Mouse (Mus musculus) frontal cortex, postnatal 25 days (tissue): ENCODE results near the gene Dhfr.

ENCODE experiments used
- DNase-seq, 2 experiments: peaks; one replicate each; pipeline ENCODE4 v3.0.0; 2022; ENCODE audit warnings: low spot score in 2 of 2

Gene Dhfr

DNA sequence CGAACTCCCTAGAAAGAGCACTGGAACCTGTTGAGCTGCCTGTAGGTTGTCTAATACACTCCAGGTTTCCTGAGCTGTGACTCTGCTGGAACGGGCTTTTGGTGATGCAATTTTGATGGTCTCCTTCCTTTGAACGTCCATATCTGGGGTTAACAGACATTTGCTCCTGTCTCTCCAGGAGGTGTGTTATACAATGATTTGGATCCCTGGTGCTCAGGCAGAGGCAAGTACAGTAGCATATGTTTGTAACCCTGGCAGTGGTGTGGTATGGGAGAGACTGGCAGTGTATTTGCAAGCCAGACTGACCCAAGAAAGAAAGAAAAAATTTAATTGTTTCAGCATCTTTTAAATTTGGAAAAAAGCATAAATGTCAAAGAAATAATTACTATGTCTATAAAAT lies 32.8 kb downstream of the Dhfr start:
- no peak for DNase-seq

- DNase-seq = no peak
Measured at GRCm38 (mm10) chr13:92393047-92393661, 38.6 kb downstream of the Dhfr start.

GRCm38 (mm10) chr13:92398491-92399384 lies 44.2 kb downstream of the Dhfr start:
- DNase-seq = no peak

GRCm38 (mm10) chr13:92402063-92402462 lies 47.5 kb downstream of the Dhfr start:
- no peak for DNase-seq

DNA sequence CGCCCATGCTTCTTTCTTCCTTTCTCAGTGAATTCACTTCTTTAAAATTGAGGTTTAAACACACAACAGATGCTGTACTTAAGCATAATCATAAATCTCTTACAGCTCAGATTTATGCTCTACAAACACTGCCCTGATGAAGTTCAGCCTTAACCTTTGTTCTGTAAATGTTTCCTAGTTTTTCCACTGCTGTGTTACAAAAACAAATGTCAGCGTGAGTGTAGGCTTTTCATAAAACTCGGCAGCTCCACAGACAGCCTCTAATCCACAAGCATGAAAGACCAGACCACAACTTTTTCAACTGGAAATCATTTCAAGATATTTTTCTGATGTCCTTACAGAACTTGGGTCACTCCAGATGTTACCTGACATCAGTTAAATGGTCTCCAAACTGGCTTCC lies 49.0 kb downstream of the Dhfr start:
- no peak for DNase-seq

DNA sequence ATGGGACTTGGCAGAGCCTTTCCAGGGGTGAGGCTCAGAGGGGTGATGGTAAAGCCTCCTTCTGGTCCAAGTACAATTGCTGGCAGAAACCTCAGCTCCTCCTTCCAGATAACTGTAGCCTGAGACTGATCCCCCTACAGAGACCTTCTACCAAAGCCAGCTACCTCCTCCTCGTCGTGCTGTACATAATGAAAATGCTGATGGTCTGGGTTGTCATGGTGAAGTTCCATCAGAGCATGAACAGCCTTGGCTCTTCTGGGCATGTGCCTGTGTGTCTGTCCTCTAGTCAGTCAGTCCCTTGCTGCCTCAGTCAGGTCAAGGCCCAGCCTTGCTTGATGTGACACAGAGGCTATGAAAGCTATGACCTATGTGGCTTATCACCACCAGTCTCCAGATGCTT lies 56.0 kb downstream of the Dhfr start:
- DNase-seq = no peak

DNA sequence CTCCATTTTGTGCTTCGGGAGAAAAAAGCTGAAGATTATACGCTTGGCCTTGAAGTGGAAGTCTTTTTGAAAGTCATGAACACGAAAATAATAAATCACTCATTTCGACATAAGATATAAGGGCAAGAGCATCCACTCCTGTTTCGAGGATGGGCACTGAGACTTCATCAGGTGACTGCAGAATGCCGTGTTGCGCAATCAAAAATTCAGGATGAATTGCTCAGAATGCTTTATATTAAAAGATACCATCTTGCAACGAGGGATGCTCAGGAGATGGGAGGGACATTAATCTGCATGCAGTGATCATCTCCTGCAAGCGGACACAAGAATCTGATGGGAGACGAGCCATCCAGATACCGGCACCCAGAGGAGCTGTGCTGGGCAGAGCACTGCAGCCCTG lies 65.1 kb downstream of the Dhfr start:
- DNase-seq = no peak

GRCm38 (mm10) chr13:92423711-92424110 lies 69.2 kb downstream of the Dhfr start:
- no peak for DNase-seq

DNA sequence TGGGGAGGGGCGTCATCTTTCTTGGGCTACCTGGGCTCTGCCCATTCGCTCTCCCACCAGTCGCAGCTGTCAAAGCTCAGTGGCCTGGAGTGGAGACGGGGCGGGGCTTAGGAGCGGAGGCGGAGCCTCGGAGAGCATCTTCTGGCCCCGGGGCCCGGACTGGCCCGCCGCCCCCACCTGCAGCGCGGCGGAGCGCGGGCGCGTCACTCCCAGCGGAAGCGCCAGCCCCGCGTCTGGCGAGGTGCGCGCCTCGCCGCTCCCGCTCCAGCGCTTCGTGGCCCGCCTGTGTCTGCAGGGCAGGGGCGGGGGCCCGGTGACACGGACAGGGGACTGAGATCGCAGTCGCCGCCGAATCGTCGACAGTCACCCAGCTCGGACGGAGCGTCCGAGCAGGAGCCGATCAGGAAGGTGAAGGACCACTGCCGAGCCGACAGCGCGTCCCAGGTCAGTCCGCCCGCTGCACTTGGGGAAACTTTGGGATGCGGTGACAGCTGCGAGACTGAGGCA lies 71.3 kb downstream of the Dhfr start, which contains the start of gene Ankrd34b:
Gene Ankrd34b, plus strand, starts transcription at position 139 of the 507 bp plus-strand sequence.
- DNase-seq = peak; percentile 16 to 42

DNA sequence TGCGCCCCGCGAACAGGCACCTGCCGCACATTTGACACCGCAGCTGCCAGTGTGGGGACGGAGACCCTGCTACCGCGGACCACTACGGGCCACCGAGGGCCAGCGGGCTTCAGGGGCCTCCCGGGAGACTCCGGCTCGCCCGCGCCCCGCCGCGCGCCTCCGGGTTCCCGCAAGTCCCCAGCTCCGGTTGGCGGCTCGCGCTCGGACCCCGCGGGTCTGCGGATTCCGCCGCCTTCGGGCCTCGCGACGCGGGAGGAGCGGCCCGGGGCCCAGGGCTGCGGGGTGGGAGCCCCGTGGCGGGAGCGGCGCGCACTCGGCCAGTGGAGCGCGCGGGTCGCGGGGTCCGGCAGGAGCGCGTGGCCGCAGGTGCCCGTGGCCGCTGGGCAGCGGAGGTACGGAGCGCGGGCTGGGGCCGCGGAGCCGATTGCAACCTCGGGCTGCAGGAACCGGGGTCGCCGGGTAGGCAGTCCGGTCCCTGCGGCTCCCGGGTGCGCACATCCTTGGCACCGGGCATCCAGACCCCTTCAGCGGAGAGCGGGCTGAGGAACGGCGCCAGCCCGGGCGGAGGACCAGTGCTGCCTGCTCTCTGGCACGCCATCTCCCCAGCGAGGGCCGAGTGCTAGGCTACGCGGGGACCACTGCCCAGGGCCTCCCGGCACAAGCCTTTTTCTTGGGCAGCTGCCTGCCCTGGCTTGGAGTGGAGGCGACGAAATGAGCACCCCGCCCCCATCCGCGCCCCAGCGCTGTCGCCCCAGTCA lies 71.9 kb downstream of the Dhfr start:
- DNase-seq = peak in 1 of 2 experiments; percentile 12

DNA sequence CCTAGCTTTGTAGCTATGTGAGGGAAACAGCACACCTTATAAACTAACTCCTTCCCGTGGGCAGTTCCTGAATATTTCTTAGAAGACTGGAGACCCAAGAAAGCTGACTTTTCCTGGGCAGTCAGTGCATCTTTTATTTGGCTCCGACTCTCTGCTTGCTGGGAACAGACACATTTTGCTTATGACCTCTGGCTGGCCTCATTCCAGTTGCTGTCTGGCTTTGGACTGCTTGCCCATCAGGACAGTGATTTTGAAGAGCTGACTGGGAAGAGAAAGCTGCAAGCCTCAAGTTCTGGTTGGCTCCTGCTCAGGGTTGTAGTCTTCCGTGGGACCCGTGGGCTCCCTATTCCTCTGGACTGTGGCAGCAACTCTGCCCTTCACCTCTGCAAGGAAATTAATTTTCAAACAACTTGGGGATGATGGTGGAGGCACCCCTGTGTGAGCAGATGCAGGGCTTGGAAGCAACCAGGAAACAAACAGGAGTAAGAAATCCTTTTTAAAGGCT lies 72.9 kb downstream of the Dhfr start:
- DNase-seq = no peak
